Mouse (Mus musculus) heart, embryonic 14.5 days (tissue): ENCODE measurements around the gene Slc37a1. TPM values are rescaled to one million over a fixed set of nuclear protein-coding genes. Genes with fewer than 3 reads are reported as not detected.

ENCODE experiments used
- ATAC-seq: fragments of 200-750 bp; cut with Nextera tagmentation; 2 replicates; pipeline ENCODE4 v1.8.0; 2017; ENCODE audit warnings: low read depth, moderate TSS enrichment; ENCODE audit not compliant: insufficient number of reproducible peaks, insufficient read depth, low FRiP score
- H3K27ac ChIP-seq, 2 experiments: fragments of 200-500 bp in 1 of 2; fragments of 300-500 bp in 1 of 2; sonication (generic) in 1 of 2; replicated peaks in 1 of 2; 2 replicates each; pipeline ENCODE4 v1.5.1; 2012 to 2014; ENCODE audit warnings: low read depth in 2 of 2, low read length in 2 of 2, control low read depth in 1 of 2, mild to moderate bottlenecking in 1 of 2, mixed read lengths in 1 of 2; ENCODE audit not compliant: control insufficient read depth in 1 of 2, insufficient read depth in 1 of 2
- H3K27me3 ChIP-seq: fragments of 300-500 bp; sonication (generic); 2 replicates; pipeline ENCODE4 v1.6.1; 2014; ENCODE audit warnings: mild to moderate bottlenecking, low read length, control low read depth; ENCODE audit not compliant: control insufficient read depth, insufficient read depth
- H3K36me3 ChIP-seq: fragments of 300-500 bp; sonication (generic); 2 replicates; pipeline ENCODE4 v1.6.1; 2014; ENCODE audit warnings: mild to moderate bottlenecking, control low read depth, low read length, mixed read lengths; ENCODE audit not compliant: control insufficient read depth, insufficient read depth
- H3K4me1 ChIP-seq, 2 experiments: fragments of 200-500 bp in 1 of 2; fragments of 300-500 bp in 1 of 2; sonication (generic) in 1 of 2; 2 replicates each; pipeline ENCODE4 v1.6.1; 2012 to 2014; ENCODE audit warnings: low read length in 2 of 2, control low read depth in 1 of 2, mixed read lengths in 1 of 2; ENCODE audit not compliant: control insufficient read depth in 2 of 2, insufficient read depth in 2 of 2
- H3K4me2 ChIP-seq: fragments of 300-500 bp; sonication (generic); 2 replicates; pipeline ENCODE4 v1.6.1; 2014; ENCODE audit warnings: mild to moderate bottlenecking, low read length
- H3K4me3 ChIP-seq, 2 experiments: fragments of 200-500 bp in 1 of 2; fragments of 300-500 bp in 1 of 2; sonication (generic) in 1 of 2; 2 replicates each; pipeline ENCODE4 v1.5.1; 2012 to 2014; ENCODE audit warnings: low read length in 2 of 2, mild to moderate bottlenecking in 2 of 2, control low read depth in 1 of 2, low read depth in 1 of 2, moderate library complexity in 1 of 2; ENCODE audit not compliant: control insufficient read depth in 1 of 2, insufficient read depth in 1 of 2
- H3K9ac ChIP-seq: fragments of 300-500 bp; sonication (generic); 2 replicates; pipeline ENCODE4 v1.6.1; 2014; ENCODE audit warnings: mild to moderate bottlenecking, low read length
- H3K9me3 ChIP-seq: fragments of 300-500 bp; sonication (generic); 2 replicates; pipeline ENCODE4 v1.6.1; 2016; ENCODE audit warnings: low read length, control low read depth; ENCODE audit not compliant: control insufficient read depth
- WGBS: fragments of 180-500 bp; shearing (Covaris S2); extraction: QIAGEN DNeasy Blood & Tissue Kit; methylation state at CpG from one replicate; pipeline ENCODE4 v1.1.7; 2014; 5-methylcytosine and 5-hydroxymethylcytosine counted together
- polyA plus RNA-seq: library from polyadenylated mRNA; unstranded; fragments of >200 nt; fragmentation: Nextera tagmentation; extraction: Ambion mirVana; gene quantifications from 2 replicates; pipeline ENCODE4 v1.2.1, GENCODE M21; 2014

The Slc37a1 gene
- polyA plus RNA-seq, 1 experiment from 2014 or later = 8.0 TPM

GRCm38 (mm10) chr17:31315046-31315792 lies 28.6 kb downstream of the Slc37a1 start:
- Histone ChIP-seq H3K4me2 (no peak overlapping the region), H3K9ac (peak overlapping the region; percentile 58; the same call in 1 of the 2 replicates), H3K27ac (peak overlapping the region; percentile 69), H3K27me3 (no peaks in the 10 kb centered on the region), H3K4me3 (no peak overlapping the region), H3K4me1 (peaks cover 12 to 15% of the 10 kb centered on the region in 2 experiments), H3K9me3 (no peaks in the 10 kb centered on the region), H3K36me3 (0 out of 2 replicates have a peak, but pooled peaks cover 5% of the 10 kb centered on the region)
- no peak for ATAC-seq
- 23% methylated on average over 13 of the region's 13 CpGs for WGBS

- H3K27me3 ChIP-seq = no peaks in the 10 kb centered on the region
- no peak for ATAC-seq
- WGBS = 48% methylated on average over 6 of the region's 6 CpGs
- 0 out of 2 replicates have a peak, but pooled peaks cover 5% of the 10 kb centered on the region for H3K36me3 ChIP-seq
- H3K27ac ChIP-seq = peak overlapping the region; percentile 69; a peak in 3 of 4 replicates
- H3K9me3 ChIP-seq = no peaks in the 10 kb centered on the region
- peaks cover 12 to 15% of the 10 kb centered on the region in 2 experiments for H3K4me1 ChIP-seq
- H3K4me2 ChIP-seq = no peak overlapping the region
- no peak overlapping the region for H3K4me3 ChIP-seq
- H3K9ac ChIP-seq = no peak overlapping the region
Observed at GRCm38 (mm10) chr17:31315993-31316392, 29.4 kb downstream of the Slc37a1 start.

- H3K4me1 ChIP-seq = peaks cover 15 to 21% of the 10 kb centered on the region in 2 experiments
- 0 out of 2 replicates have a peak, but pooled peaks cover 5% of the 10 kb centered on the region for H3K36me3 ChIP-seq
- no peak overlapping the region for H3K27ac ChIP-seq
- no peak overlapping the region for H3K4me2 ChIP-seq
- 87% methylated on average over 3 of the region's 3 CpGs for WGBS
- no peaks in the 10 kb centered on the region for H3K9me3 ChIP-seq
- H3K27me3 ChIP-seq = no peaks in the 10 kb centered on the region
- H3K4me3 ChIP-seq = no peak overlapping the region
- H3K9ac ChIP-seq = no peak overlapping the region
- ATAC-seq = no peak
Observed at GRCm38 (mm10) chr17:31316998-31317397, 30.4 kb downstream of the Slc37a1 start.

GRCm38 (mm10) chr17:31317521-31318272 lies 31.1 kb downstream of the Slc37a1 start:
- no peak for ATAC-seq
- WGBS = 42% methylated on average over 22 of the region's 22 CpGs

GRCm38 (mm10) chr17:31318906-31319767 lies 32.5 kb downstream of the Slc37a1 start:
- Histone ChIP-seq H3K36me3 (0 out of 2 replicates have a peak, but pooled peaks cover 5% of the 10 kb centered on the region), H3K4me2 (no peak overlapping the region), H3K4me1 (peaks cover 15 to 21% of the 10 kb centered on the region in 2 experiments), H3K27me3 (no peaks in the 10 kb centered on the region), H3K9ac (no peak overlapping the region), H3K27ac (no peak overlapping the region), H3K4me3 (no peak overlapping the region), H3K9me3 (no peaks in the 10 kb centered on the region)
- no peak for ATAC-seq
- 88% methylated on average over 19 of the region's 19 CpGs for WGBS

More at GRCm38 (mm10) chr17:31317521-31318272, 31.1 kb downstream of the Slc37a1 start:
- H3K4me3 ChIP-seq = no peak overlapping the region
- H3K9ac ChIP-seq = no peak overlapping the region
- H3K27ac ChIP-seq = no peak overlapping the region
- peaks cover 15 to 21% of the 10 kb centered on the region in 2 experiments for H3K4me1 ChIP-seq
- H3K9me3 ChIP-seq = no peaks in the 10 kb centered on the region
- no peak overlapping the region for H3K4me2 ChIP-seq
- 0 out of 2 replicates have a peak, but pooled peaks cover 5% of the 10 kb centered on the region for H3K36me3 ChIP-seq
- no peaks in the 10 kb centered on the region for H3K27me3 ChIP-seq

GRCm38 (mm10) chr17:31321425-31321824 lies 34.8 kb downstream of the Slc37a1 start:
- WGBS = 54% methylated on average over 12 of the region's 12 CpGs
- H3K9me3 ChIP-seq = no peaks in the 10 kb centered on the region
- H3K4me1 ChIP-seq = peaks cover 7% of the 10 kb centered on the region in 2 experiments; a peak in 2 of 4 replicates

GRCm38 (mm10) chr17:31322446-31322845 lies 35.9 kb downstream of the Slc37a1 start:
- H3K27ac ChIP-seq = no peak overlapping the region
- no peak for ATAC-seq
- no peak overlapping the region for H3K9ac ChIP-seq
- no peaks in the 10 kb centered on the region for H3K27me3 ChIP-seq
- H3K4me2 ChIP-seq = no peak overlapping the region
- H3K9me3 ChIP-seq = no peaks in the 10 kb centered on the region
- H3K36me3 ChIP-seq = no peaks in the 10 kb centered on the region
- H3K4me1 ChIP-seq = peaks cover 7% of the 10 kb centered on the region in 2 experiments; a peak in 2 of 4 replicates
- no peak overlapping the region for H3K4me3 ChIP-seq
- 81% methylated on average over 4 of the region's 4 CpGs for WGBS

More at GRCm38 (mm10) chr17:31321425-31321824, 34.8 kb downstream of the Slc37a1 start:
- no peaks in the 10 kb centered on the region for H3K27me3 ChIP-seq
- ATAC-seq = no peak
- no peak overlapping the region for H3K4me2 ChIP-seq
- H3K27ac ChIP-seq = 0 out of 4 replicates have a peak overlapping the region, but pooled peaks of 1 of the 2 experiments have one; percentile 6
- 0 out of 2 replicates have a peak, but pooled peaks cover 5% of the 10 kb centered on the region for H3K36me3 ChIP-seq
- no peak overlapping the region for H3K4me3 ChIP-seq
- no peak overlapping the region for H3K9ac ChIP-seq
